Mouse (Mus musculus) G1E-ER4 (cell line): Measurements from ENCODE around the gene Csmd2. TPM values are rescaled to one million over a fixed set of nuclear protein-coding genes. Genes with fewer than 3 reads are reported as not detected.

Experiments
- GATA1 ChIP-seq: IDR thresholded peaks from one replicate; pipeline ENCODE4 v1.8.0; 2012; ENCODE audit warnings: low read length, inconsistent platforms
- polyA plus RNA-seq: library from polyadenylated mRNA; stranded (reverse); fragments of >175 nt; gene quantifications from 2 replicates; pipeline ENCODE4 v1.2.3, GENCODE M21; 2012

Csmd2 gene
- polyA plus RNA-seq, 1 experiment: not detected

DNA sequence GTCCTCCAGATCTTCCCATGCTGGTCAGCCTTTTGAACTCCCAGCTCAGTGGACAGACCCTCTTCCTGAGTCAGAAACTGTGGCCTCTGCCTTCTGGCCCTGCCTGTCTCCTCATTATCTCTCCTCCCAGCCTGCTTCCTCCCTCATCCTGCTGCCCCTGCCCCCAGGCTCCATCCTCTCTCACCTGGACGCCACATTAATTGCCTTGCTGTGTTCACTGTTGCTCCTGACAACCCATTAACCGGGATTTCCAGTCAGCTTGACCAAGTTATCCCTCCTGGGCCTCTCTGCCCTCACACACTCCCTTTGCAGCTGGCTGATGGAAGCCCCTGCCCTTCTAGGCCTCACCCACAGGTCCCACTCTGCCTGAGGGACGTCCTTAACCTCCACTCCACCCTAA is 167.6 kb downstream of the Csmd2 start:
- no peak for TF ChIP-seq GATA1

DNA sequence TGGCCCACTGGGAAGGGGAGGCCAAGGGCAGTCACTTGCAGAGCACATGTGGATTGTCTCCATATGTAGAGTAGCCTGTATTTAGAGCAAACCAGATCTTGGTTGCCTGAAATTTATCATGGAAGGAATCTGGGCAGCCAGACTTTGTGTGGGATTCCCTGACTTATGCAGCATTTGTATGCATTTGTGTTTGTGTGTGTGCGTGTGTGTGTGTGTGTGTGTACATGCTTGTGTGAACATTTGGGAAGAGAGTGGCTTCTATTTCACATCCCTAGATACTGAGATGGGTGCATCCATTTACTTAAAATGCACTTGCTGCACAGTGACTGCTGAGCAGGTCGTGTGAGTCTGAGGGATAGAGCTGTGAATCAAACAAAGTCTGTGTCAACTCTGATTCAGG is 173.0 kb downstream of the Csmd2 start:
- no peak for TF ChIP-seq GATA1

DNA sequence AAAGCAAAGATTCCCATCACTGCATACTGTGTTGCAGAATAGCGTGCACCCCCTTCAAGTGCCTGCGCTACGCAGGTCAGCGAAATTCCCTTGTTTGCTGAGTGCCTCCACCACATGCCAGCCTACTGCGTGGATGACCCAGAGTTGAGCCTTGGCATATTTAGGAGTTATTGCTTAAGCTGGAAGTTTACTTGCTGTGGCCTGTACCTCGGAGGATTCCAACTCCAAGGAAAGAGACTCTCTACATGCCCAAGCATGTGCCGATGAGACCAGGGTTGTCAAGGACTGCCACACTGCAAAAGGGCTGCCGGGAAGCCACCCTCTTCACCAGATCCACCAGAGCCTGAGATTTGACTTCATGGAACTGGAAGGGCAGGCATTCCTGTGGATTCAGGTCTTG is 182.5 kb downstream of the Csmd2 start:
- no peak for TF ChIP-seq GATA1

- no peak for TF ChIP-seq GATA1
Observed at GRCm38 (mm10) chr4:128171233-128171632, 183.6 kb downstream of the Csmd2 start.

DNA sequence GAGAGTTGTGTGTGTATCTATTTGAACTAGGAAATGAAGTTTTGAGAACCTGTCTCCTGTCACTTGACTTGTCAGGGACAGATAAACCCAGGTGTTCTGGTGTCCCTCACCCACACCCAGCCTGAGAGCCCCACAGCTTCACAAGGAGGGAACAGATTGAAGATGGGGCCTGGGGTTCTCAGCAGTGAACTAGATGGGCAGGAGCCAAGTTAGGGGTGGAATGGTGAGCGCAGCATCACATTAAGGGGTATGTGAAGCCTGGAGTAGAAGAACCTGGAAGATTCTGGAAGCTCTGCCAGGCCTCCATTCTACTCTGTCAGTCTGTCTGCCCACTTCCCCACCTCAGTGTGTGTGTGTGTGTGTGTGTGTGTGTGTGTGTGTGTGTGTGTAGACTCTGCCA is 184.0 kb downstream of the Csmd2 start:
- TF ChIP-seq GATA1: no peak

GRCm38 (mm10) chr4:128178974-128179373 is 191.3 kb downstream of the Csmd2 start:
- TF ChIP-seq GATA1: no peak

DNA sequence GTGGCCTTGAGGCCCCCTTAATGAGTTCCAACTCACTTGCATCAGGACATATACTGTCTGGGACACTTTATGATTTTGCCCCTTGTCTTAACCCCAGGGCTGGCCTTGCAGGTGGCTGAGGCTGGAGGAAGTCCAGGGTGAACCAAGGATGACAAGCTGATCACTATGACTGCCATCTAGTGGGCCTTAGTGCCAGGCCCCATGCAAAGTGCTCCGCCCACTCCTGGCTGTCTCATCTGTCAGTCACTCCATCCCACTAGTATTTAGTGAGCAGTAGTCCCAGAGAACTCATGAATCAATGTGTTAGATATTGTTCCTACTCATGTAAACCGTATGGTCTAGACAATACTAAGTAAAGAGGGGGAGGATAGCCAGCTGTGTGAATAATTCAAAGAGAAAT is 191.9 kb downstream of the Csmd2 start:
- no peak for TF ChIP-seq GATA1

- TF ChIP-seq GATA1: no peak
Observed at GRCm38 (mm10) chr4:128184747-128185146, 197.1 kb downstream of the Csmd2 start.

DNA sequence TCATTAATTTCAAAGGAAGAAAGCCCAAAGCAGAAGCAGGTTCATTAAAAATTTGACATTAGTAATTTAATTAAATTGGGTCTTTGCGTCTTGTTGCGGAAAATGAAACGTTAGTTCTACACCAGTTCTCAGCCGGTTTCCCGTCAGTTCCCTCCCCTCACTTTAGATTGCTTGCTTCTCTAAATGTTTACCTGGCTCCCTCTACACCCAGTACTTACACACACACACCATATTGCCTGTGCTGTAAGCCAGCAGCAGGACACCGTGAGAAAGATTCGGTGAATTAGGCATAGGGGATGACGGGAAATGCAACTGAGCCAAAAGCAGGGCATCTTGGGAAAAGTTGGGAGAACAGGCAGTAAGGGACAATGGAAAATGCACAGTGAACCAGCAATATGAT is 206.8 kb downstream of the Csmd2 start:
- no peak for TF ChIP-seq GATA1

GRCm38 (mm10) chr4:128217991-128218595 is 230.4 kb downstream of the Csmd2 start:
- TF ChIP-seq GATA1: no peak

DNA sequence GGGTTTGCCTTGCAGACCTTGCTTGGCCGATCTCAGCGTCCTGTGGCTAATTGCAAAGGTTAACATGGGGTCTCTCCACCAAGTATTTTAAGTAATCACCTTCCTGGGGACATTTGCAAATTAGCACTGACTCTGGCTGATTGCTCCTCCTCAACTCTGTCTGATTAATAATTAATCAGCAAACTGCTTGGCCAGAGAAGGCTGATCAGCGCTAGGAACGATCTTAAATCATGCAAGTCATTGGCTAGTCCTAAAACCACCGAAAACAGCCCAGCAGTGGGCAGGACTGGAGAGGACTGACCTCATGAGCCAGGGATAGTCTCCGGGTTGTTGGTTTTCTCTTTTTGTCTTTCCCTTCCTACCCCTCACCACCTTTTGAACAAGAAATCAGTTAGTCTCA is 236.8 kb downstream of the Csmd2 start:
- no peak for TF ChIP-seq GATA1

GRCm38 (mm10) chr4:128227377-128228316 is 240.0 kb downstream of the Csmd2 start:
- no peak for TF ChIP-seq GATA1

DNA sequence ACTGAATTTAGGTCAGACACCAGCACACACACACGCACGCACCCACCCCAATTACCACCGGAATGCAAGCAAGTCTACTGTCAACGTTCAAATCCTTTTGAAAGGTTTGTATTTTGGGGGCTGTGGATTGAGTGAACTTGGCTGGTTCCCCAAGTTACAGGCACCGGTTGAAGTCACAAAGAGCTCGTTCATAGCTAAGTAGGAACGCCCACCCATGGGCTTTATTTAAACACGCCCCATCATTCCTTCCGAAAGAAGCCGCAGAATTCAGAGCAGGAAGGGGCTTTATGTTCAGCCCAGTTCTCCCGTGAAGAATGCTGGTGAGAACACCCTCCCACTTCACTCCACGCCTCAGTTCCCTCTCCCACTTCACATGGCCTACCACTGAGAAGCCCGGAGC is 245.8 kb downstream of the Csmd2 start:
- TF ChIP-seq GATA1: no peak

GRCm38 (mm10) chr4:128239113-128239512 is 251.5 kb downstream of the Csmd2 start:
- TF ChIP-seq GATA1: no peak

- no peak for TF ChIP-seq GATA1
Observed at GRCm38 (mm10) chr4:128241075-128241853, 253.6 kb downstream of the Csmd2 start.

- no peak for TF ChIP-seq GATA1
Observed at GRCm38 (mm10) chr4:128241854-128242356, 254.2 kb downstream of the Csmd2 start.

- no peak for TF ChIP-seq GATA1
Observed at GRCm38 (mm10) chr4:128245201-128245600, 257.5 kb downstream of the Csmd2 start.
